Mouse (Mus musculus) heart, adult 8-10 months (tissue): ENCODE measurements at regions not wholly inside any gene's neighbourhood (a gene's known extent, or its start where the extent isn't known, plus 50 kb on each side); places are given as distances from the start of the nearest gene placed in this dataset.

Experiments
- DNase-seq: peaks from one replicate; pipeline ENCODE4 v3.0.0; 2022; ENCODE audit warnings: low spot score

- DNase-seq, result no peak
Measured at GRCm38 (mm10) chr19:56177231-56177745, 109.6 kb upstream of the Habp2 start.

GRCm38 (mm10) chr19:56185756-56186155, 101.2 kb upstream of the Habp2 start:
- DNase-seq, result no peak

- DNase-seq, result no peak
Measured at GRCm38 (mm10) chr19:56189185-56189584, 97.8 kb upstream of the Habp2 start.

- DNase-seq, result no peak
Measured at GRCm38 (mm10) chr19:56190222-56190621, 96.7 kb upstream of the Habp2 start.

- peak; percentile 34 for DNase-seq
Measured at GRCm38 (mm10) chr19:56198474-56199236, 88.3 kb upstream of the Habp2 start.

GRCm38 (mm10) chr19:56199401-56200150, 87.4 kb upstream of the Habp2 start:
- DNase-seq, result no peak

GRCm38 (mm10) chr19:56201007-56201682, 85.8 kb upstream of the Habp2 start:
- no peak for DNase-seq

- peak; percentile 20 for DNase-seq
Measured at GRCm38 (mm10) chr19:56201738-56202480, 85.0 kb upstream of the Habp2 start.

- DNase-seq, result no peak
Measured at GRCm38 (mm10) chr19:56202481-56203130, 84.3 kb upstream of the Habp2 start.

GRCm38 (mm10) chr19:56218536-56218935, 68.4 kb upstream of the Habp2 start:
- DNase-seq, result no peak

DNA sequence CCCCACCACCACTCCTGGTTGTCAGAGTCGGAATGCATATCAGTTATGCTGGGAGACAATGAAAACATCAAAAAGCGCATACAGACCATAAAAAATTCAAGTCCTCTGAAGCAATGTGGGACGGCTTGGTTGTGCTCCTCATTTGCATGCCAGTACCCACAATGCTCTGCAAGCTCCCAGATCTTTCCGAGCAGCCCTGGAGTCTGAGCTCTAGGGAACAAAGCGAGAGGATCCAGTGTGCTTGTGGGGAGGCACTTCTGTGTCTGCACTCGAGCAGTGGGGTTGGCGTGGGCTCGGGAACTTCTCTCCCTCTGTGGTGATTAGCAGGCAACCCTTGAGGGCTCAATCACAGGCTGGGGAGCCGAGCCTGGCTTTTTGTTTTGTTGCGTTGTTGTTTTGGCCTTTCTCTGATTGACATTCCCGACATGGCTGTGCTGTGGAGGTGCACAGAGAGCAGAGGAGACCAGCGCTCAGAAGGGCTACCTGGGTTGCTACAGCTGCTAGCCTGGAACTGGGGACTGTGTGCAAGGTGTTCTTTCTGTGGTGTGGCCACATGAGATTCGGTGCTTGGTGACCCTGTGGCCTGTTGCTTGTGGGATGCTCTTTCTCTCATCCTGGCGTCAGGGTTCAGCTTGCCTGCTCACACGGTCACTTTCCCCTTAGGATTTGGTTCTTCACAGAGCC, 66.1 kb upstream of the Habp2 start:
- DNase-seq, result no peak

DNA sequence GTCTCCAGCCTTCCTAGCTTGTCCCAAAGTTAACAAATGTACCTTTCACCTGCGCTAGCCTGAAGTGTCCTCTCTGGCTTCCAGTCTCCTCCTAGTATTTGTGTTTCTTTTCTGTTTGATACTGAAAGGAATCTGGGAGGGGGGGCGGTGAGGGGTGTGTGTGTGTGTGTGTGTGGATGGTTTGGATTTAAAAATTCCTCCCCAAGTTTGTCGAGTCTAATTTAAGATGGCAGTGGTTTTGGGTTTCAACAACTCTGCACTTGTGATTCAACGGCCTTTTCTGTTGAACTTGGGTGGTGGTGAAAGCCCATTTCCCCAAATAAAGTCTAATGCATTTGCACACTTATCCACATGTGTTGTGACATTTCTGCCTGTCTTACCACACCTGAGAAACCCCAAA, 64.4 kb upstream of the Habp2 start:
- DNase-seq, result no peak

- DNase-seq, result no peak
Measured at GRCm38 (mm10) chr19:56225039-56225438, 61.9 kb upstream of the Habp2 start.

DNA sequence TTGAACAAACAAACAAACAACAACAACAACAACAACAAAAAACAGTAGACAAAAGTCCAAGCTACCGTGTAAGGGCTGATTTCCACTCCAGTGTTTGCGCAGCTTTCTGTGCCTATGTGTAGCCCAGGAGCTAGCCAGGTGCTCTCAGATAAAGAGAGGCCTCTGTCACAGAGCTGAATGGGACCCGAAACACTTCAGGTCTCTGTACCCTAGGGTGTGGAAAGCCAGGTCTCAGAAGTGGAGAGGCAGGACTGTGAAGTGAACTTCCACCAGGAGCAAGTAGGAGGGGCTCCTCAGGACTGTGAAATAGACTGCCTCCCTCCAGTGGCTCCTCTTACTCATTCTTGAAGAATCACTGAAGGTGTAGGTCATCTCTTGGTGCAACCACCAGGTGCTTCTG, 61.4 kb upstream of the Habp2 start:
- no peak for DNase-seq

- DNase-seq, result no peak
Measured at GRCm38 (mm10) chr19:56228586-56228985, 58.4 kb upstream of the Habp2 start.

DNA sequence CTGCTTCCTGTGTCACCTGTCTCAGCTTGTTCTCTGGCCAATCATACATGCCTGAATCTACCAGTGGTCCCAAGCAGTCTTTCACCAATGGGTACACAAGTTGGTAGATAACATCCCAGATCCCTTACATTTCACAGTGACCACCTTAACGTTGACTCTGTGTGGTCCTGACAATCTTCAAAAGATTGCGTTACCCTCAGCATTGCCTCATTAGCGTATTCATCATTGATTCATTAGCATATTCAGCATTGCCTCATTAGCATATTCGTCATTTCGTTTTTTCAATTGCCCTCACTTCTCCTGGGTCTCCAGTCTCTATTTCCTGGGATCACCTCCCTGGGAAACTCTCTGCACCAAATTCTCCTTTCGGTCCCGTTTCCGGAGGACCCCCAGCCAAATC, 55.5 kb upstream of the Habp2 start:
- DNase-seq, result no peak

DNA sequence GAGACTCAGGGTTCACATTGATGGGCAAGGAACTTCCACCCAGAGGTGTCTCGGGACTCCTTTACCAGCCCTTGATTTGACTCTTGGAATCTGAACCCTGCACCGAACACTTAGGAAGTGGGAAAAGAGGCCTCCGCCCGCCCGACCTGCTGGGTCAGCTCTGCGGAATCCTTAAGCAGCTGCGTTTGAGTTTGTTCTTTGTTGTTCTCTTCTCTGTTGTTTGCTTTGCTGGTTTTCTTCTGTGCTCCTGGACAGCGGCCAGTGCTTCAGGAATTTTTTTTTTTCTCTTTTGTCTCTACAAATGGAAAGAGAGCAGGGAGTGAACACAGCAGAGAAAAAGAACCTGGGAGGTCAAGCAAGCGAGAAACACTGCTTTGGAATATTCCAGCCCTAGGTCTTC, 55.1 kb upstream of the Habp2 start:
- DNase-seq, result no peak

GRCm38 (mm10) chr19:56232269-56232668, 54.7 kb upstream of the Habp2 start:
- no peak for DNase-seq

DNA sequence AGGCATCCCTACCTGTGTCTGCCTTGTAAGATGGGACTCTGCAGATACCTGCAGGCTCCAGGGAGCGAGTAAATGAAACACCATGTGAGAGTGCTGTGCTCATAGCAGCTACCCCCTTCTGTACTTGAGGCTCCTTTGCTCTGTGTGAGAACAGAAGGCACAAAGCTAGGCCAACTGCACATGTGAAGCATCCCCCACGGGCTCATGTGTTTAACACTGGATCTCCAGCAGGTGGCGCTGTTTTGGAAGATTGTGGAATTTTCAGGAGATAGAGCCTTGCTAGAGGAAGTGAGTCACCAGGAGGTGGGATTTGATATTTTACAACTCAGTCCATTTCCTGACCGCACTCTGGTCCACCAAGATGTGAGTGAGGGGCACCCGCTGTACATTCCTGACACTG, 54.0 kb upstream of the Habp2 start:
- no peak for DNase-seq

GRCm38 (mm10) chr19:56235040-56235439, 51.9 kb upstream of the Habp2 start:
- DNase-seq, result no peak
